Mouse (Mus musculus) ES-Bruce4 (cell line): ENCODE data around the gene Exo1. TPM values are rescaled to one million over a fixed set of nuclear protein-coding genes. Genes with fewer than 3 reads are reported as not detected.

Experiments
- H3K27ac ChIP-seq: 2 replicates; pipeline ENCODE4 v1.5.1; 2012; ENCODE audit warnings: low read length, inconsistent platforms; ENCODE audit not compliant: insufficient read depth
- H3K27me3 ChIP-seq: 2 replicates; pipeline ENCODE4 v1.6.1; 2012; ENCODE audit warnings: mild to moderate bottlenecking, low read length, inconsistent platforms; ENCODE audit not compliant: control insufficient read depth, poor library complexity, insufficient read depth, severe bottlenecking
- H3K36me3 ChIP-seq: 2 replicates; pipeline ENCODE4 v1.6.1; 2012; ENCODE audit warnings: inconsistent platforms, mild to moderate bottlenecking, low read length, moderate library complexity; ENCODE audit not compliant: control insufficient read depth, poor library complexity, insufficient read depth, severe bottlenecking
- H3K4me1 ChIP-seq: one replicate; pipeline ENCODE4 v1.8.1; 2011; ENCODE audit warnings: low read length; ENCODE audit not compliant: control insufficient read depth, insufficient read depth
- H3K4me3 ChIP-seq: 2 replicates; pipeline ENCODE4 v1.5.1; 2011; ENCODE audit warnings: low read depth, mild to moderate bottlenecking, low read length
- H3K9ac ChIP-seq: 2 replicates; pipeline ENCODE4 v1.6.1; 2012; ENCODE audit warnings: low read depth, mild to moderate bottlenecking, inconsistent platforms; ENCODE audit not compliant: poor library complexity, severe bottlenecking
- H3K9me3 ChIP-seq: replicated peaks from 2 replicates; pipeline ENCODE4 v1.6.1; 2012; ENCODE audit warnings: mild to moderate bottlenecking, low read length, inconsistent platforms; ENCODE audit not compliant: control insufficient read depth, poor library complexity, insufficient read depth, severe bottlenecking
- CTCF ChIP-seq: IDR thresholded peaks from one replicate; pipeline ENCODE4 v1.8.1; 2011; ENCODE audit warnings: low read depth, low read length
- EP300 ChIP-seq: IDR thresholded peaks from 2 replicates; pipeline ENCODE4 v1.6.1; 2011; ENCODE audit warnings: low read depth, low read length; ENCODE audit not compliant: insufficient read depth
- POLR2A ChIP-seq: IDR thresholded peaks from one replicate; pipeline ENCODE4 v1.8.1; 2011; ENCODE audit warnings: low read length; ENCODE audit not compliant: insufficient read depth
- polyA plus RNA-seq: library from polyadenylated mRNA; stranded (reverse); fragments of >200 nt; gene quantifications from 2 replicates; pipeline ENCODE4 v1.2.4, GENCODE M21; 2011; ENCODE audit warnings: low read depth; ENCODE audit not compliant: missing spikeins, insufficient read depth, insufficient read length

Exo1 gene
- polyA plus RNA-seq, 1 experiment, result 88.4 TPM

GRCm38 (mm10) chr1:175872028-175872816 is 8.2 kb upstream of the Exo1 start:
- H3K9me3 ChIP-seq, result no peaks in the 10 kb centered on the region
- H3K4me1 ChIP-seq, result no peaks in the 10 kb centered on the region
- no peak for TF ChIP-seq EP300
- H3K27me3 ChIP-seq, result no peaks in the 10 kb centered on the region
- H3K4me3 ChIP-seq, result no peak overlapping the region
- H3K9ac ChIP-seq, result no peak overlapping the region
- H3K36me3 ChIP-seq, result no peaks in the 10 kb centered on the region
- H3K27ac ChIP-seq, result no peak overlapping the region

GRCm38 (mm10) chr1:175883398-175883797 is 3.0 kb downstream of the Exo1 start:
- Histone ChIP-seq H3K4me1 (peaks cover 2% of the 10 kb centered on the region), H3K36me3 (peaks cover 57% of the 10 kb centered on the region), H3K27me3 (no peaks in the 10 kb centered on the region), H3K9me3 (no peaks in the 10 kb centered on the region), H3K9ac (no peak overlapping the region), H3K4me3 (no peak overlapping the region), H3K27ac (no peak overlapping the region)
- TF ChIP-seq EP300 (no peak), CTCF (no peak), POLR2A (no peak)

- Histone ChIP-seq H3K27me3 (no peaks in the 10 kb centered on the region), H3K27ac (no peak overlapping the region), H3K36me3 (peaks cover 69% of the 10 kb centered on the region), H3K4me1 (no peaks in the 10 kb centered on the region), H3K9me3 (no peaks in the 10 kb centered on the region), H3K4me3 (no peak overlapping the region), H3K9ac (no peak overlapping the region)
- no peak for TF ChIP-seq EP300
- no peak for TF ChIP-seq POLR2A
- TF ChIP-seq CTCF, result no peak
Observed at GRCm38 (mm10) chr1:175893263-175893662, 12.9 kb downstream of the Exo1 start.

- Histone ChIP-seq H3K27ac (no peak overlapping the region), H3K4me3 (no peak overlapping the region), H3K27me3 (no peaks in the 10 kb centered on the region), H3K36me3 (peaks cover 66% of the 10 kb centered on the region), H3K9ac (no peak overlapping the region), H3K9me3 (no peaks in the 10 kb centered on the region), H3K4me1 (no peaks in the 10 kb centered on the region)
- TF ChIP-seq EP300, result no peak
- no peak for TF ChIP-seq POLR2A
- TF ChIP-seq CTCF, result no peak
Observed at GRCm38 (mm10) chr1:175893726-175894125, 13.3 kb downstream of the Exo1 start.

- Histone ChIP-seq H3K27ac (no peak overlapping the region), H3K36me3 (peaks cover 30% of the 10 kb centered on the region), H3K4me3 (no peak overlapping the region), H3K9me3 (no peaks in the 10 kb centered on the region), H3K9ac (no peak overlapping the region), H3K4me1 (no peaks in the 10 kb centered on the region), H3K27me3 (no peaks in the 10 kb centered on the region)
- no peak for TF ChIP-seq EP300
- no peak for TF ChIP-seq CTCF
- TF ChIP-seq POLR2A, result no peak
Observed at GRCm38 (mm10) chr1:175911207-175911606, 30.8 kb downstream of the Exo1 start.

GRCm38 (mm10) chr1:175912038-175912437 is 31.7 kb downstream of the Exo1 start:
- Histone ChIP-seq H3K4me3 (no peak overlapping the region), H3K4me1 (no peaks in the 10 kb centered on the region), H3K9ac (no peak overlapping the region), H3K27ac (no peak overlapping the region), H3K27me3 (no peaks in the 10 kb centered on the region), H3K36me3 (peaks cover 24% of the 10 kb centered on the region), H3K9me3 (no peaks in the 10 kb centered on the region)
- TF ChIP-seq POLR2A, result no peak
- TF ChIP-seq EP300, result no peak
- no peak for TF ChIP-seq CTCF
